Mouse (Mus musculus) myocyte (in vitro differentiated cells): ENCODE results near the gene Pkp3.

Experiments used
- CEBPB ChIP-seq: IDR thresholded peaks from 2 replicates; pipeline ENCODE4 v1.6.1; 2011; ENCODE audit warnings: mild to moderate bottlenecking, moderate library complexity; ENCODE audit not compliant: poor library complexity, insufficient read depth, severe bottlenecking
- E2F4 ChIP-seq: IDR thresholded peaks from one replicate; pipeline ENCODE4 v1.6.1; 2011; ENCODE audit warnings: mild to moderate bottlenecking, control low read depth, moderate library complexity; ENCODE audit not compliant: insufficient read depth
- MAX ChIP-seq: IDR thresholded peaks from one replicate; pipeline ENCODE4 v1.6.1; 2011; ENCODE audit warnings: low read depth, mild to moderate bottlenecking, control low read depth
- MYOD1 ChIP-seq, 3 experiments: IDR thresholded peaks; one replicate each; pipeline ENCODE4 v1.6.1; 2011; ENCODE audit warnings: control low read depth in 2 of 3, low read depth in 2 of 3, mild to moderate bottlenecking in 2 of 3, moderate library complexity in 1 of 3; ENCODE audit not compliant: insufficient read length in 2 of 3, control insufficient read depth in 1 of 3
- MYOG ChIP-seq, 3 experiments: IDR thresholded peaks; one replicate each; pipeline ENCODE4 v1.6.1; 2011; ENCODE audit warnings: control low read depth in 2 of 3, low read depth in 2 of 3, mild to moderate bottlenecking in 2 of 3; ENCODE audit not compliant: insufficient read length in 2 of 3, control insufficient read depth in 1 of 3, insufficient read depth in 1 of 3
- POLR2A ChIP-seq: IDR thresholded peaks from one replicate; pipeline ENCODE4 v1.6.1; 2011; ENCODE audit warnings: low read depth, mild to moderate bottlenecking, control low read depth, moderate library complexity; ENCODE audit not compliant: insufficient read length
- POLR2AphosphoS2 ChIP-seq: IDR thresholded peaks from one replicate; pipeline ENCODE4 v1.6.1; 2011; ENCODE audit warnings: low read depth, control low read depth; ENCODE audit not compliant: insufficient read length
- TCF12 ChIP-seq: IDR thresholded peaks from one replicate; pipeline ENCODE4 v1.6.1; 2011; ENCODE audit warnings: mild to moderate bottlenecking, control low read depth; ENCODE audit not compliant: poor library complexity, insufficient read depth, severe bottlenecking
- USF1 ChIP-seq: IDR thresholded peaks from one replicate; pipeline ENCODE4 v1.6.1; 2011; ENCODE audit warnings: low read depth, mild to moderate bottlenecking, control low read depth, moderate library complexity

DNA sequence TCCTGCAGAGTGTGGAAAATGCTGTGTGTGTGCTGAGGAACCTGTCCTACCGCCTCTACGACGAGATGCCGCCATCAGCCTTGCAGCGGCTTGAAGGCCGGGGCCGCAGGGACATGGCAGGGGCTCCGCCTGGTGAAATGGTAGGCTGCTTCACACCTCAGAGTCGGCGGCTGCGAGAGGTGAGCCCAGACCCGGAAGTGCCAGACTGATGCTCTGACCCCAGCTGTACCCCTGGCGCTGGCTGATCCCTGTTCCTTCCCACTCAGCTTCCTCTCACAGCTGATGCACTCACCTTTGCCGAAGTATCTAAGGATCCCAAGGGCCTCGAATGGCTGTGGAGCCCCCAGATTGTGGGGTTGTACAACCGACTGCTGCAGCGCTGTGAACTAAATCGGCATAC lies 10.5 kb downstream of the Pkp3 start:
- TF ChIP-seq E2F4, result no peak
- TF ChIP-seq POLR2A, result no peak
- TF ChIP-seq CEBPB, result no peak
- no peak for TF ChIP-seq USF1
- no peak for TF ChIP-seq MAX
- TF ChIP-seq MYOG (IDR thresholded peaks at IDR 0.05; ENCODE audit: control insufficient read depth in 1 of 3, insufficient read depth in 1 of 3, insufficient read length in 2 of 3, low read depth in 2 of 3), result no peak
- no peak for TF ChIP-seq MYOD1 (IDR thresholded peaks at IDR 0.05; ENCODE audit: control insufficient read depth in 1 of 3, insufficient read length in 2 of 3, low read depth in 2 of 3)
- no peak for TF ChIP-seq POLR2AphosphoS2
- no peak for TF ChIP-seq TCF12
